Mouse (Mus musculus) left cerebral cortex, adult 11 months (tissue): ENCODE measurements around the gene Gm3115.
"Not testable (repeated sequence)": the region's sequence is repeated elsewhere in the genome, so short reads cannot be mapped to it uniquely, and the experiment has no call there.

Experiments used
- DNase-seq: peaks from one replicate; pipeline ENCODE4 v3.0.0; 2022; ENCODE audit warnings: low spot score

Gm3115 gene

DNA sequence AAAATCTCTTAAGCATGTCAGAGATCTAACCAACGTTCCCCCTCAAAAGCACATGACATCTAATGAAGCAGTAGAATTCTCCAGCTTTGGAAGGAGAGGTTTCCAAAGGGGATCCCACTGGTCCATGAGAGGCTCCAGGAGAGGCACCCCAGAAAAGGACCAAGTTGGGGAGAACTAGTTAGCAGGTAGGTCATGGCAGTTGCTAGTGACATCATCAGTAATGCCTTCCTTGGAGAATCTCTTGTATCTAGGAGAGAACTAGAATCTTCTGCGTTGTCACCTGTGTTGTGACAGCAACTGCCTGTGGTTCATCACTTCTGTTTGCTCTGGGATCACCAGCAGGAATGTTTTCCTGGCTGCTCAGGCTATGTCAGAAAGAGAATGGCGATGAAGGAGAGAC, at the start of gene Gm3115:
Gene Gm3115, plus strand, starts transcription at position 301 of the 400 bp plus-strand sequence.
- DNase-seq = not testable (repeated sequence)

DNA sequence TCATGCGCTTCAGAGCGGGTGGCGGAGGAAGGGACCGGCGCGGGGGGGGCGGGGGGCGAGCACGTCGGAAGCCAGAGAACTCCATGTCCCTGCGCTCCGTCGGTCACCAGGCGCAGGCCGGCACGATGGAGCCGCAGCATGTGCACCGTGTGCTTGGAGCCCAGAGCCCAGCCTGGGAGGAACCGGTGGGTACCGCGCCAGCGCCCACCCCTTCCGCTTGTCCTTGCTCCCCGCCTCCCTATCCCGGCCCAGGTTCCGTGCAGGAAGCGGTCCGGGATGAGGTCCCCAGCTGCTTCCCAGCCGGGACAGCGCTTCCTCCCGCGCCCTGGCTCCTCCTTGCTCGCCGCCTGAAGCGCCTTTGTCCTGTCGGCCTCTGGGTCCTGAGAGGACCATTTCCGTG, 26.5 kb downstream of the Gm3115 start, which contains the start of gene Gm8108:
Gene Gm8108, plus strand, starts transcription at position 101 of the 400 bp plus-strand sequence.
- DNase-seq = not testable (repeated sequence)

DNA sequence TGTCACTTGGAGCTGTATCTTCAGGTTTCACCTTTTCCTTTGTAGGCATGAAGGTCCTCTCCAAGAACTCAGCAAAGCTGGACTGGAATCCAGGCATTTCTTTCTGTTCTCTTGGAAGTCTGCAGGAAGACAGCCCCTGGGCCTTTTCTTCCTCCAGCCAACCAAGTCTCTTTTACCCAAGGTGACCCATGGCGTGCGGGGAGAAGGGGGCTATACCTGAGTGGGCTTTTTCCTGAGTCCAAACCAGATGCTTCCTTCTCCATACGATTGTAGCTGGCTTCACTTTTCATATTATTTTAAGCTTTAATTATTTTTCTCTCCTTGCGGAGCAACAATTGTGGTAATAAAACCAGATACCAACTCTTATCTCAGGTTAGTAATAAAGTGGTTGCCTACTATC, 57.7 kb downstream of the Gm3115 start:
- not testable (repeated sequence) for DNase-seq
